Mouse (Mus musculus) bone marrow, adult 2 months (tissue): ENCODE measurements at regions not wholly inside any gene's neighbourhood (a gene's known extent, or its start where the extent isn't known, plus 50 kb on each side); places are given as distances from the start of the nearest gene placed in this dataset.

Experiments
- CTCF ChIP-seq: fragments of 200-500 bp; IDR thresholded peaks from 2 replicates; pipeline ENCODE4 v1.5.1; 2011; ENCODE audit warnings: low read length, control low read depth; ENCODE audit not compliant: control insufficient read depth, insufficient read depth
- POLR2A ChIP-seq: fragments of 200-500 bp; IDR thresholded peaks from 2 replicates; pipeline ENCODE4 v1.6.1; 2011; ENCODE audit warnings: low read depth, mild to moderate bottlenecking, control low read depth, low read length, borderline replicate concordance; ENCODE audit not compliant: control insufficient read depth

DNA sequence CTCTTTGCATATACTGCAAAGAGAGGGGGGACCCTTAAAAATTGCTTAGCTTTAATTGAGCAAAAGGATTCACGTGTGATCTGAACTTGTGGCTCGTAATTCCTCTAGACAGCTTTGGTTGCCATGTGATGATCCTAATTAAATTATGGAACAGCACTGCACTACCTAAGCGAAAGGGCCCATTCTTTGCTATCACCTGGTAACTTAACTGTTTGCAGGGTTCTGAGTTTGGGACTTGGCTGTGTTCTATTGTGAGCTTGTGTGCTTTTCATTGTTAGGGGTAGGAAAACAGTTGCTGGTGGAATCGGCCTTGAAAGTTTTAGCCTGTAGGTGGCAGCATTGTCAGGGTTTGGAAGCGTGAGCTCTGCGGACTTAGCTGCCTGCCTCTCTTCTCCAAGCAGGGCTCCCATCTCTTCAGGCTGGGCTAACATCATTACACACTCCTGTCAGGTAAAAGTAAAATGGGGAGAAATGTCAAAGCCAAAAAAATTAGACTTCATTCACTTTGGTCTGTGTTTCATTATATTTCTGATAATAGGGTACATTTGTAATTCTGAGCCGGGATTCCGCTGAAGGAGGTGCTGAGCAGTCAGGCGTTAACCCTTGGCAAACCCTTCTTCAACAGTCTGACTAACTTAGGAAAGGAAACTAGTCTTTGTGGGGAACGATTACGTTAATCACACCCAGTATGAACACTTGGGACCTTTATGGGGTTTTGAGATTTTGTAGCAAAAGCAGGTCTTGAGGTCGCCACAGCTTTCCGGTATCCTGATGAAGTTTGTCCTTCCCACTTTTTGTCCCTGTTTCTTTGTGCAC is 199.2 kb upstream of the Dph6 start:
- TF ChIP-seq CTCF (peak; percentile 37; the same call in 1 of the 2 replicates), POLR2A (no peak)
